Mouse (Mus musculus): ENCODE results near the gene Cebpa. TPM values are rescaled to one million over a fixed set of nuclear protein-coding genes. Genes with fewer than 3 reads are reported as not detected.

Cebpa gene
- polyA plus RNA-seq, 1 experiment from 2014 or later, result 0.90 TPM

- no peaks in the 10 kb centered on the region for H3K9me3 ChIP-seq (replicated peaks; ENCODE audit: control insufficient read depth, low read length)
- no peak overlapping the region for H3K4me3 ChIP-seq (ENCODE audit: low read depth, low read length)
- H3K4me1 ChIP-seq (ENCODE audit: control insufficient read depth, insufficient read depth, low read length), result no peaks in the 10 kb centered on the region
- ATAC-seq (replicated peaks; ENCODE audit: insufficient number of reproducible peaks, low FRiP score, low TSS enrichment, low read depth) (no peak), DNase-seq (ENCODE audit: low spot score) (no peak)
- no peak overlapping the region for H3K9ac ChIP-seq (replicated peaks; ENCODE audit: low read length)
- WGBS, result 83% methylated on average over 9 of the region's 9 CpGs
- no peak overlapping the region for H3K27ac ChIP-seq (replicated peaks; ENCODE audit: low read depth, low read length)
- no peak overlapping the region for H3K4me2 ChIP-seq (ENCODE audit: low read depth, low read length)
- no peaks in the 10 kb centered on the region for H3K36me3 ChIP-seq (replicated peaks; ENCODE audit: control insufficient read depth, insufficient read depth, low read depth, low read length)
- H3K27me3 ChIP-seq (ENCODE audit: control insufficient read depth, insufficient read depth, low read length), result no peaks in the 10 kb centered on the region
Observed at GRCm38 (mm10) chr7:35094975-35095678, 24.0 kb upstream of the Cebpa start.

GRCm38 (mm10) chr7:35098777-35099176, 20.3 kb upstream of the Cebpa start:
- no peak overlapping the region for H3K4me3 ChIP-seq (ENCODE audit: low read depth, low read length)
- no peaks in the 10 kb centered on the region for H3K9me3 ChIP-seq (replicated peaks; ENCODE audit: control insufficient read depth, low read length)
- no peak overlapping the region for H3K4me2 ChIP-seq (ENCODE audit: low read depth, low read length)
- WGBS, result 73% methylated on average over 4 of the region's 4 CpGs
- H3K4me1 ChIP-seq (ENCODE audit: control insufficient read depth, insufficient read depth, low read length), result no peaks in the 10 kb centered on the region
- H3K36me3 ChIP-seq (replicated peaks; ENCODE audit: control insufficient read depth, insufficient read depth, low read depth, low read length), result no peaks in the 10 kb centered on the region
- DNase-seq (ENCODE audit: low spot score) (no peak), ATAC-seq (replicated peaks; ENCODE audit: insufficient number of reproducible peaks, low FRiP score, low TSS enrichment, low read depth) (no peak)
- H3K27me3 ChIP-seq (ENCODE audit: control insufficient read depth, insufficient read depth, low read length), result no peaks in the 10 kb centered on the region
- H3K9ac ChIP-seq (replicated peaks; ENCODE audit: low read length), result no peak overlapping the region
- no peak overlapping the region for H3K27ac ChIP-seq (replicated peaks; ENCODE audit: low read depth, low read length)

GRCm38 (mm10) chr7:35099528-35099927, 19.6 kb upstream of the Cebpa start:
- H3K27ac ChIP-seq (replicated peaks; ENCODE audit: low read depth, low read length), result no peak overlapping the region
- no peak for DNase-seq (ENCODE audit: low spot score)
- 87% methylated on average over 4 of the region's 4 CpGs for WGBS
- H3K36me3 ChIP-seq (replicated peaks; ENCODE audit: control insufficient read depth, insufficient read depth, low read depth, low read length), result no peaks in the 10 kb centered on the region
- H3K9ac ChIP-seq (replicated peaks; ENCODE audit: low read length), result no peak overlapping the region
- H3K4me2 ChIP-seq (ENCODE audit: low read depth, low read length), result no peak overlapping the region
- no peak for ATAC-seq (replicated peaks; ENCODE audit: insufficient number of reproducible peaks, low FRiP score, low TSS enrichment, low read depth)
- no peaks in the 10 kb centered on the region for H3K4me1 ChIP-seq (ENCODE audit: control insufficient read depth, insufficient read depth, low read length)
- H3K9me3 ChIP-seq (replicated peaks; ENCODE audit: control insufficient read depth, low read length), result no peaks in the 10 kb centered on the region
- H3K4me3 ChIP-seq (ENCODE audit: low read depth, low read length), result no peak overlapping the region
- no peaks in the 10 kb centered on the region for H3K27me3 ChIP-seq (ENCODE audit: control insufficient read depth, insufficient read depth, low read length)

GRCm38 (mm10) chr7:35106614-35107013, 12.5 kb upstream of the Cebpa start:
- Histone ChIP-seq H3K4me2 (ENCODE audit: low read depth, low read length) (no peak overlapping the region), H3K36me3 (replicated peaks; ENCODE audit: control insufficient read depth, insufficient read depth, low read depth, low read length) (no peaks in the 10 kb centered on the region), H3K4me3 (ENCODE audit: low read depth, low read length) (no peak overlapping the region), H3K27ac (replicated peaks; ENCODE audit: low read depth, low read length) (no peak overlapping the region), H3K9ac (replicated peaks; ENCODE audit: low read length) (no peak overlapping the region), H3K9me3 (replicated peaks; ENCODE audit: control insufficient read depth, low read length) (no peaks in the 10 kb centered on the region), H3K4me1 (ENCODE audit: control insufficient read depth, insufficient read depth, low read length) (no peaks in the 10 kb centered on the region), H3K27me3 (ENCODE audit: control insufficient read depth, insufficient read depth, low read length) (no peaks in the 10 kb centered on the region)
- ATAC-seq (replicated peaks; ENCODE audit: insufficient number of reproducible peaks, low FRiP score, low TSS enrichment, low read depth) (no peak), DNase-seq (ENCODE audit: low spot score) (no peak)
- WGBS, result 76% methylated on average over 7 of the region's 7 CpGs

GRCm38 (mm10) chr7:35107630-35108029, 11.5 kb upstream of the Cebpa start:
- no peak overlapping the region for H3K27ac ChIP-seq (replicated peaks; ENCODE audit: low read depth, low read length)
- DNase-seq (ENCODE audit: low spot score) (no peak), ATAC-seq (replicated peaks; ENCODE audit: insufficient number of reproducible peaks, low FRiP score, low TSS enrichment, low read depth) (no peak)
- H3K4me2 ChIP-seq (ENCODE audit: low read depth, low read length), result no peak overlapping the region
- H3K9me3 ChIP-seq (replicated peaks; ENCODE audit: control insufficient read depth, low read length), result no peaks in the 10 kb centered on the region
- H3K4me3 ChIP-seq (ENCODE audit: low read depth, low read length), result no peak overlapping the region
- H3K36me3 ChIP-seq (replicated peaks; ENCODE audit: control insufficient read depth, insufficient read depth, low read depth, low read length), result no peaks in the 10 kb centered on the region
- 22% methylated on average over 3 of the region's 3 CpGs for WGBS
- H3K27me3 ChIP-seq (ENCODE audit: control insufficient read depth, insufficient read depth, low read length), result no peaks in the 10 kb centered on the region
- H3K4me1 ChIP-seq (ENCODE audit: control insufficient read depth, insufficient read depth, low read length), result no peaks in the 10 kb centered on the region
- H3K9ac ChIP-seq (replicated peaks; ENCODE audit: low read length), result no peak overlapping the region

- Histone ChIP-seq H3K4me1 (ENCODE audit: control insufficient read depth, insufficient read depth, low read length) (no peaks in the 10 kb centered on the region), H3K4me3 (ENCODE audit: low read depth, low read length) (no peak overlapping the region), H3K9ac (replicated peaks; ENCODE audit: low read length) (no peak overlapping the region), H3K9me3 (replicated peaks; ENCODE audit: control insufficient read depth, low read length) (no peaks in the 10 kb centered on the region), H3K36me3 (replicated peaks; ENCODE audit: control insufficient read depth, insufficient read depth, low read depth, low read length) (no peaks in the 10 kb centered on the region), H3K27me3 (ENCODE audit: control insufficient read depth, insufficient read depth, low read length) (no peaks in the 10 kb centered on the region), H3K4me2 (ENCODE audit: low read depth, low read length) (no peak overlapping the region), H3K27ac (replicated peaks; ENCODE audit: low read depth, low read length) (no peak overlapping the region)
- ATAC-seq (replicated peaks; ENCODE audit: insufficient number of reproducible peaks, low FRiP score, low TSS enrichment, low read depth) (no peak), DNase-seq (ENCODE audit: low spot score) (no peak)
- 15% methylated on average over 2 of the region's 2 CpGs for WGBS
Observed at GRCm38 (mm10) chr7:35108046-35108445, 11.0 kb upstream of the Cebpa start.

GRCm38 (mm10) chr7:35108663-35109062, 10.4 kb upstream of the Cebpa start:
- ATAC-seq (replicated peaks; ENCODE audit: insufficient number of reproducible peaks, low FRiP score, low TSS enrichment, low read depth) (no peak), DNase-seq (ENCODE audit: low spot score) (no peak)
- Histone ChIP-seq H3K4me3 (ENCODE audit: low read depth, low read length) (no peak overlapping the region), H3K4me2 (ENCODE audit: low read depth, low read length) (no peak overlapping the region), H3K27me3 (ENCODE audit: control insufficient read depth, insufficient read depth, low read length) (no peaks in the 10 kb centered on the region), H3K36me3 (replicated peaks; ENCODE audit: control insufficient read depth, insufficient read depth, low read depth, low read length) (no peaks in the 10 kb centered on the region), H3K9me3 (replicated peaks; ENCODE audit: control insufficient read depth, low read length) (no peaks in the 10 kb centered on the region), H3K9ac (replicated peaks; ENCODE audit: low read length) (no peak overlapping the region), H3K4me1 (ENCODE audit: control insufficient read depth, insufficient read depth, low read length) (no peaks in the 10 kb centered on the region), H3K27ac (replicated peaks; ENCODE audit: low read depth, low read length) (no peak overlapping the region)
- WGBS, result 67% methylated on average over 6 of the region's 6 CpGs

GRCm38 (mm10) chr7:35113136-35113535, 6.0 kb upstream of the Cebpa start:
- peaks cover 15% of the 10 kb centered on the region for H3K27me3 ChIP-seq (ENCODE audit: control insufficient read depth, insufficient read depth, low read length)
- H3K4me2 ChIP-seq (ENCODE audit: low read depth, low read length), result no peak overlapping the region
- H3K27ac ChIP-seq (replicated peaks; ENCODE audit: low read depth, low read length), result no peak overlapping the region
- no peaks in the 10 kb centered on the region for H3K4me1 ChIP-seq (ENCODE audit: control insufficient read depth, insufficient read depth, low read length)
- no peak overlapping the region for H3K4me3 ChIP-seq (ENCODE audit: low read depth, low read length)
- H3K36me3 ChIP-seq (replicated peaks; ENCODE audit: control insufficient read depth, insufficient read depth, low read depth, low read length), result no peaks in the 10 kb centered on the region
- no peaks in the 10 kb centered on the region for H3K9me3 ChIP-seq (replicated peaks; ENCODE audit: control insufficient read depth, low read length)
- ATAC-seq (replicated peaks; ENCODE audit: insufficient number of reproducible peaks, low FRiP score, low TSS enrichment, low read depth) (no peak), DNase-seq (ENCODE audit: low spot score) (no peak)
- no peak overlapping the region for H3K9ac ChIP-seq (replicated peaks; ENCODE audit: low read length)
- WGBS, result 61% methylated on average over 4 of the region's 4 CpGs

All from embryonic facial prominence, embryonic 11.5 days (tissue).